Mouse (Mus musculus) kidney, adult 8-10 months (tissue): ENCODE results near the gene Atxn1.

Experiments used
- DNase-seq, 2 experiments: peaks; one replicate each; pipeline ENCODE4 v3.0.0; 2022

Atxn1 gene

GRCm38 (mm10) chr13:45512531-45512930 is 452.3 kb downstream of the Atxn1 start:
- DNase-seq = peak; percentile 66 to 72

- DNase-seq = no peak
Observed at GRCm38 (mm10) chr13:45511706-45512435, 452.9 kb downstream of the Atxn1 start.

GRCm38 (mm10) chr13:45509366-45509765 is 455.4 kb downstream of the Atxn1 start:
- DNase-seq = no peak

DNA sequence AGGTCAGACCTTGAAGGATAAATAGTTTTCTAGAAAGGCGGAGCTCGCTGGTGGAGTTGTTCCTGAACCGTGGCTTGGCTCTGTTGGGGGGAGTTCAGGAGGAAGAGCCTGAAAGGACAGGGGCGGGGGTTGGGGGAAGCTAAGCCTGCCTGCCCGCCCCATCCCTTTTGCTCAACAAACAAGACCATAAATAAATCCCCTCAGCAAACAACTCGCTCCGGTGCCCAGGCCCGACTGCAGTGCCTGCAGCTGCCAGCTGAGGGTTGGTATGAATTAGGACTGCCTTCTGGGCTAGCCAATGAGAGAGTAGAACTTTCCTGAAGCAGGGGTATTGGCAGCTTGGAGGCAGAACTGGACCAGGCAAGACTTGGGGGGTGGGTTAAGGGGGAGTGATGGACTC is 456.3 kb downstream of the Atxn1 start:
- DNase-seq = peak; percentile 83 to 87

- peak; percentile 86 to 92 for DNase-seq
Observed at GRCm38 (mm10) chr13:45507274-45508229, 457.3 kb downstream of the Atxn1 start, which contains the start of gene Gmpr. Gmpr (plus strand) TSS chr13:45507444.

- no peak for DNase-seq
Observed at GRCm38 (mm10) chr13:45505546-45505945, 459.3 kb downstream of the Atxn1 start.

GRCm38 (mm10) chr13:45502791-45503190 is 462.0 kb downstream of the Atxn1 start:
- DNase-seq = no peak

DNA sequence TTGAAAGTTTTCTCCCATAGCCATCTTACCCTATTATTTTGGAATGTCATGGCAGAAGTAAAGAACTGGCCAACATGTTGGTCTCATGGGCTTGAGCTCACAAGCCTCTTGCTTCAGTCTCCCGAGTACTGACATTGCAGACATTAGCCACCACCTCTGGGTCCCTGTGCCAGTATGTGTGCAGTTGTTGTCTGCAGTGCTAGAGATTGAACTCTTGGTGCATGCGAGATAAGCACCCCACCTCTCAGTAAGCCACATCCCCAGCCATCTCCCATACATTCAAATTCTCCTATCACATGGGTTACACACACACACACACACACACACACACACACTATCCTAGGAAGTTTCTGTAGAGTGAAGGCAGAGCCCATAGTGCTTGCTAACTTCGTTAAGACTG is 464.9 kb downstream of the Atxn1 start:
- no peak for DNase-seq
